Mouse (Mus musculus) C2C12 (cell line): ENCODE measurements around the gene Oosp1.

Source experiments
- MYOG ChIP-seq: IDR thresholded peaks from one replicate; pipeline ENCODE4 v1.6.1; 2011; ENCODE audit not compliant: control insufficient read depth, insufficient read length; ENCODE audit errors: extremely low read depth
- USF1 ChIP-seq: IDR thresholded peaks from one replicate; pipeline ENCODE4 v1.6.1; 2011; ENCODE audit warnings: low read depth, mild to moderate bottlenecking, control low read depth, moderate library complexity

- TF ChIP-seq MYOG (no peak), USF1 (no peak)
Measured at GRCm38 (mm10) chr19:11634330-11634729, 56.6 kb downstream of the Oosp1 start.
